Mouse (Mus musculus): ENCODE measurements around the gene Tcerg1l.

Gene Tcerg1l

GRCm38 (mm10) chr7:138397485-138398181 lies at the start of gene Tcerg1l:
Gene Tcerg1l, minus strand, starts transcription at chr7:138397730.
- no peak for DNase-seq

- no peak for DNase-seq
Measured at GRCm38 (mm10) chr7:138442096-138442495, 44.6 kb upstream of the Tcerg1l start.

GRCm38 (mm10) chr7:138432541-138432940 lies 35.0 kb upstream of the Tcerg1l start:
- DNase-seq, result peak in 1 of 2 experiments; percentile 12

GRCm38 (mm10) chr7:138431456-138431855 lies 33.9 kb upstream of the Tcerg1l start:
- DNase-seq, result no peak

- no peak for DNase-seq
Measured at GRCm38 (mm10) chr7:138429916-138430315, 32.4 kb upstream of the Tcerg1l start.

GRCm38 (mm10) chr7:138428826-138429225 lies 31.3 kb upstream of the Tcerg1l start:
- peak; percentile 54 to 73 for DNase-seq

- DNase-seq, result no peak
Measured at GRCm38 (mm10) chr7:138427441-138427840, 29.9 kb upstream of the Tcerg1l start.

- DNase-seq, result no peak
Measured at GRCm38 (mm10) chr7:138413496-138413895, 16.0 kb upstream of the Tcerg1l start.

- no peak for DNase-seq
Measured at GRCm38 (mm10) chr7:138401641-138402040, 4.1 kb upstream of the Tcerg1l start.

GRCm38 (mm10) chr7:138400506-138401272 lies 3.2 kb upstream of the Tcerg1l start:
- DNase-seq, result no peak

- DNase-seq, result peak; percentile 49 to 57
Measured at GRCm38 (mm10) chr7:138398182-138398793, 758 bp upstream of the Tcerg1l start.

- DNase-seq, result peak; percentile 47 to 56
Measured at GRCm38 (mm10) chr7:138396863-138397484, 556 bp downstream of the Tcerg1l start.

- no peak for DNase-seq
Measured at GRCm38 (mm10) chr7:138396109-138396862, 1.2 kb downstream of the Tcerg1l start.

- no peak for DNase-seq
Measured at GRCm38 (mm10) chr7:138389941-138390340, 7.6 kb downstream of the Tcerg1l start.

GRCm38 (mm10) chr7:138389071-138389470 lies 8.5 kb downstream of the Tcerg1l start:
- DNase-seq, result no peak

- no peak for DNase-seq
Measured at GRCm38 (mm10) chr7:138379221-138379620, 18.3 kb downstream of the Tcerg1l start.

- DNase-seq, result no peak
Measured at GRCm38 (mm10) chr7:138378546-138378945, 19.0 kb downstream of the Tcerg1l start.

GRCm38 (mm10) chr7:138375573-138375972 lies 22.0 kb downstream of the Tcerg1l start:
- DNase-seq, result peak; percentile 66

GRCm38 (mm10) chr7:138374376-138374775 lies 23.2 kb downstream of the Tcerg1l start:
- no peak for DNase-seq

- DNase-seq, result peak in 1 of 2 experiments; percentile 17
Measured at GRCm38 (mm10) chr7:138373530-138373929, 24.0 kb downstream of the Tcerg1l start.

- DNase-seq, result peak in 1 of 2 experiments; percentile 7
Measured at GRCm38 (mm10) chr7:138367570-138367969, 30.0 kb downstream of the Tcerg1l start.

- DNase-seq, result peak in 1 of 2 experiments; percentile 17
Measured at GRCm38 (mm10) chr7:138365519-138365918, 32.0 kb downstream of the Tcerg1l start.

Data from kidney, postnatal 25 days (tissue).